Mouse (Mus musculus): ENCODE results near the gene Gm21773.
"Not testable (repeated sequence)": the region's sequence is repeated elsewhere in the genome, so short reads cannot be mapped to it uniquely, and the experiment has no call there.

The Gm21773 gene

GRCm38 (mm10) chrY:25309260-25309659 is at the start of gene Gm21773:
Gm21773 (minus strand) TSS chrY:25309360.
- not testable (repeated sequence) for DNase-seq (ENCODE audit: low read depth, low spot score)
